Mouse (Mus musculus): ENCODE results near the gene Stfa2l1. TPM values are rescaled to one million over a fixed set of nuclear protein-coding genes. Genes with fewer than 3 reads are reported as not detected.

The Stfa2l1 gene
- polyA plus RNA-seq (2012; rRNA removed; ENCODE audit: low replicate concordance), result not detected in 2 replicates

GRCm38 (mm10) chr16:36156402-36156975 is at the start of gene Stfa2l1:
Gene Stfa2l1 (plus strand): TSS chr16:36156811.

GRCm38 (mm10) chr16:36131141-36131540 is 25.5 kb upstream of the Stfa2l1 start, which contains the start of gene Csta1:
Gene Csta1 (minus strand): TSS chr16:36131241.

GRCm38 (mm10) chr16:36183912-36184311 is 27.3 kb downstream of the Stfa2l1 start, which contains the start of gene Gm5483:
Gene Gm5483 (plus strand): TSS chr16:36184212.

GRCm38 (mm10) chr16:36209967-36210453 is 53.4 kb downstream of the Stfa2l1 start, which contains the start of gene Gm5416:
Gene Gm5416 (plus strand): TSS chr16:36210403.

Other genes starting within 250 kb of the Stfa2l1 start
- gene Parp9, start 218.3 kb upstream of the Stfa2l1 start, polyA plus RNA-seq (2012; rRNA removed; ENCODE audit: low replicate concordance), result 4.0 and 4.8 TPM in 2 replicates
- 4.6 and 6.7 TPM in 2 replicates for gene Dtx3l, start 217.7 kb upstream of the Stfa2l1 start, polyA plus RNA-seq (2012; rRNA removed; ENCODE audit: low replicate concordance)
- 1.0 and 1.8 TPM in 2 replicates for gene Kpna1, start 178.1 kb upstream of the Stfa2l1 start, polyA plus RNA-seq (2012; rRNA removed; ENCODE audit: low replicate concordance)
- gene Wdr5b, start 115.6 kb upstream of the Stfa2l1 start, polyA plus RNA-seq (2012; rRNA removed; ENCODE audit: low replicate concordance), result 0.08 and 0.34 TPM in 2 replicates
- gene Fam162a, start 85.2 kb upstream of the Stfa2l1 start, polyA plus RNA-seq (2012; rRNA removed; ENCODE audit: low replicate concordance), result 14.7 and 22.8 TPM in 2 replicates
- gene Ccdc58, start 85.1 kb upstream of the Stfa2l1 start, polyA plus RNA-seq (2012; rRNA removed; ENCODE audit: low replicate concordance), result 3.2 and 6.3 TPM in 2 replicates
- gene Csta1, start 25.6 kb upstream of the Stfa2l1 start, polyA plus RNA-seq (2012; rRNA removed; ENCODE audit: low replicate concordance), result not detected in 2 replicates
- gene Gm5483, start 27.4 kb downstream of the Stfa2l1 start, polyA plus RNA-seq (2012; rRNA removed; ENCODE audit: low replicate concordance), result not detected in 2 replicates
- gene Gm5416, start 53.6 kb downstream of the Stfa2l1 start, polyA plus RNA-seq (2012; rRNA removed; ENCODE audit: low replicate concordance), result not detected in 2 replicates
- 0.26 TPM in 1 of 2 replicates, not detected in the other for gene 2010005H15Rik, start 64.7 kb downstream of the Stfa2l1 start, polyA plus RNA-seq (2012; rRNA removed; ENCODE audit: low replicate concordance)
- gene Stfa1, start 120.1 kb downstream of the Stfa2l1 start, polyA plus RNA-seq (2012; rRNA removed; ENCODE audit: low replicate concordance), result not detected in 2 replicates
- not detected in 2 replicates for gene BC117090, start 177.5 kb downstream of the Stfa2l1 start, polyA plus RNA-seq (2012; rRNA removed; ENCODE audit: low replicate concordance)
- not detected in 2 replicates for gene BC100530, start 210.9 kb downstream of the Stfa2l1 start, polyA plus RNA-seq (2012; rRNA removed; ENCODE audit: low replicate concordance)